Mouse (Mus musculus) induced T-regulatory cell, adult 2 months (primary cell): ENCODE data around the gene Pecr.

Source experiments
- DNase-seq: peaks from one replicate; pipeline ENCODE4 v3.0.0-alpha.2; 2012; ENCODE audit warnings: low read depth

Gene Pecr

GRCm38 (mm10) chr1:72236363-72237006, 47.6 kb downstream of the Pecr start:
- peak; percentile 51 for DNase-seq

GRCm38 (mm10) chr1:72232592-72232991, 51.5 kb downstream of the Pecr start:
- DNase-seq, result peak; percentile 12

- no peak for DNase-seq
Measured at GRCm38 (mm10) chr1:72228974-72229373, 55.1 kb downstream of the Pecr start.

GRCm38 (mm10) chr1:72227546-72227945, 56.6 kb downstream of the Pecr start:
- DNase-seq, result peak; percentile 10

- peak; percentile 19 for DNase-seq
Measured at GRCm38 (mm10) chr1:72226887-72227481, 57.1 kb downstream of the Pecr start.

GRCm38 (mm10) chr1:72226172-72226886, 57.8 kb downstream of the Pecr start:
- DNase-seq, result peak; percentile 60

GRCm38 (mm10) chr1:72225720-72226171, 58.4 kb downstream of the Pecr start:
- DNase-seq, result peak; percentile 90

GRCm38 (mm10) chr1:72225054-72225718, 58.9 kb downstream of the Pecr start:
- DNase-seq, result no peak

GRCm38 (mm10) chr1:72220008-72220407, 64.1 kb downstream of the Pecr start:
- DNase-seq, result no peak

- DNase-seq, result no peak
Measured at GRCm38 (mm10) chr1:72219116-72219515, 65.0 kb downstream of the Pecr start.

GRCm38 (mm10) chr1:72218626-72219025, 65.5 kb downstream of the Pecr start:
- DNase-seq, result no peak

GRCm38 (mm10) chr1:72216761-72217160, 67.4 kb downstream of the Pecr start:
- DNase-seq, result no peak

- DNase-seq, result no peak
Measured at GRCm38 (mm10) chr1:72215174-72215573, 68.9 kb downstream of the Pecr start.

- no peak for DNase-seq
Measured at GRCm38 (mm10) chr1:72214470-72214961, 69.6 kb downstream of the Pecr start.

- DNase-seq, result no peak
Measured at GRCm38 (mm10) chr1:72213954-72214353, 70.2 kb downstream of the Pecr start.

- peak; percentile 31 for DNase-seq
Measured at GRCm38 (mm10) chr1:72211701-72212699, 72.1 kb downstream of the Pecr start, which contains the start of gene Mreg. TSS of gene Mreg (minus strand) at chr1:72212307.

GRCm38 (mm10) chr1:72210803-72211679, 73.1 kb downstream of the Pecr start:
- DNase-seq, result no peak
